Mouse (Mus musculus) left cerebral cortex, adult 8-10 months (tissue): Measurements from ENCODE around the gene Dazap1. TPM values are rescaled to one million over a fixed set of nuclear protein-coding genes. Genes with fewer than 3 reads are reported as not detected.

Source experiments
- DNase-seq, 2 experiments: peaks; one replicate each; pipeline ENCODE4 v3.0.0; 2022; ENCODE audit warnings: low spot score in 2 of 2
- total RNA-seq, 4 experiments: library from RNA; stranded (reverse); gene quantifications; 2 replicates each; pipeline ENCODE4 v1.2.4; 2022

The Dazap1 gene
- total RNA-seq, 4 experiments from 2014 or later, result 76.4 to 90.1 (median 83.5) TPM

DNA sequence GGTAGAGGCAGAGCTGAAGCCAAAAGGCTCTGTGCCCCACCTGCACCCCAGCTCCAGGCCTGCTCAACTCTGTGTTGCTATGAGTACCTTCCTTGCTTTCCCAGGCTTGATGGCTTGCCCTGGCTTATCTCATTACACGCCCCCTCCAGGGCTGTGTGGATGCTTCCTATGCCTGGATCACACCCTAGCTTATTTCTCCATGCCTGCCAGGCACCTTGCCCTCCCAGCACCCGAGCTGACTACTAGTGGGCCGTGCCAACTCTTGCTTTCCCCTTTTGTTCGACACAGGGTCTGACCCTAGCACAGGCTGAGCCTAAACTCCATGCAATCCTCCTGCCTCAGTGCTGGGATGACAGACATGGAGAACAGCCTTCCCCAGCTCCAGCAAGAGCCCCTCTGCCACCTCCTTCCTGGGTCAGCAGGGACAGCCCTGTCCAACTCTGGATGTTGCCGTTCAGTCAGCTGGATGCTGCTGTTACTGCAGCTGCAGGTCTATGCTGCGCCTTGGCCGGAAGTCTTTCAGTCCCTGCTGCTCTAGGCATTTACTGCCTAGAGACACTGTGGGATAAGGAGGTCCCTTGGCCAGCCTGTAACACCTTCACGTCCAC is 36.3 kb downstream of the Dazap1 start:
- no peak for DNase-seq

DNA sequence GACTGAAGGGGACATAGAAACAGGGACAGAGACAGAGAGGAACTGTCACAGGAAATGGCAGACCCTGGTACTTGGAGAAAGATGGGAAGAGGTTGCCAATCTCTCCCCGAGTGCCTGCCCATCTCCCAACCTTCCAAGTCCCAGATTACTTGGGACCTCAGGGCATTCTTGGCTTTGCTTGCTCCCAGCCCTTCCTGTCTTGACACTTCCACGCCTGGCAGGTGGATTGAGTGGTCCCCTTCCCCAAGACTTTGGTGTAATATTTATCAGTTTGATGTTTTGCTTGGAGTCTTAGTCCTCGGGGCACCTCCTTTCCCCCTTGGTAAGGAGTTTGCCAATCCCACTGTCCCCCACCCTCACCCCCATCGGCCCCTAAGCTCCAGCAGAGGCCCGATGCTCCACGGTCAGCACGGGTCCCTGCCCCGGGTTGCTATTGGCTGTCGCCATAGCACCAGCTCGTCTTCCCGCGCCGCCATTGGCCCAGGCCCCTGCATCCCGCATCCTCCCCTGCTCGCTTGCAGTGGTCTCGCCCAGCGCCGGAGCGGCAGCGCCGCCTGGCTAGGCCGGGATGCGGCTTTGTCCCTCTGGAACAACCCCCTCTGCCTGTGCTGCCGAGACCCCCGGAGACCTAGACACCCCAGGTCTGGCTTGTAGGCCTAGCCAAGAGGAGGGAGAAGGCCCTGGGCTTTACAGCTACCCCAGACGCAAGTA is 37.4 kb downstream of the Dazap1 start:
- peak; percentile 75 to 88 for DNase-seq

DNA sequence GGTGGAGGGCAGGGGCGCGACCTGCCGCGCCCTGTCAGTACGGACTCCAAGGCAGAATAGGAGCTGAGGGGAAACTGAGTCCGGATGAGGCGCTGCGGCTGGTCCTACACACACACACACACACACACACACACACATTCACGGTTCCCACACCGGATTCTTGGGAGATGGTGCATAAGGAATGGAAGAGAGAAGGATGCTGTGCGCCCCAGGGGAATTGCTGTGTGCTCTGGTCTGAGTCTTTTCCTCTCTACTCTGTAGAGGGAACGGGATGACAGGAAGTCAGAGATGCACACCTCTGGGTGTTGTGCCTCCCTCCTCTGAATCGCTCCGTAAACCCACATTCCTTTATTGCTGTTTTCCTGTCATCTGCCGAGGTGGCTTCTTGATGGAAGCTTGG is 38.0 kb downstream of the Dazap1 start:
- no peak for DNase-seq

DNA sequence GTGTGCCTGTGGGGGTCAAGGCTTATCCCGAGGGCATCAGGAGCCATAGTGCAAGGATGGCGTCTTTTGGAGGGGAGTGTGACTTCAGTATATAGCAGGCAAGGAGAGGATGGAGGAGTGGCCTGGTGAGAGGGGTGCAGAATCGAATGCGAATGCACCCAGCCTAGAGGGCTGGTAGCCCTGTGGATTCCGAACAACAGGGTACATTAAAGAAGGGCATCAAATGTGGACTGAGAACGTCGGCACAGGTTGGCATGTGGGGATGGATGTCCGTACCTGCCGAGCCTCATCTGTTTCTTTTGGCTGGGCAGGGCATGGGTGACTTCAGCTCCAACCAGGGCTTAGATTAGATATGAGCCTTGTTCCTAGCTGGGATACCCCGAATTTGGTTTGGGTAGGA is 38.5 kb downstream of the Dazap1 start:
- DNase-seq, result no peak

DNA sequence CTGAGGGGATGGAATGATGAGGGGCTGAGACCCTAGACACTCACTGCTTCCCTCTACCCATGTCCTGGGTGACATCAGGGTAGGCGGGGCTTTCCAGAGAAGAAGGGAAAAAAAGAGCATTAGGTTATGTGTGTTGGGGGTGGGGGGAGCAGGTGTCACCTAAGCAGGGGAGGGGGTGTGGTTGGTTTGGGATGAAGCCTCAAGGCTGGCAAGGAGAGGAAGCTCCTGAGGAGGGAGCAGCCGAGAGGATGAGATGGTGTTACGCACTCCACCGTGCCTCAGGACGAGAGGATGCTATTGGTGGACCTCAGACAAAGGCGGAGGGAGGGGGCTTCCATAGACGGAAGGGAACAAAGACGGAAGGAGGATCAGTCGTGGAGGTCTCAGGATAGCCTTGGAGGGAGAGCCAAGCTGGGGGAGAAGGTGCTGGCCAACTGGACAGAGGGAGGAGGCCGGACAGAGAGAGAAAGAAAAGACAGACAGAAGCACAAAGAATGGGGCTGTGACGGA is 39.4 kb downstream of the Dazap1 start:
- DNase-seq, result no peak

DNA sequence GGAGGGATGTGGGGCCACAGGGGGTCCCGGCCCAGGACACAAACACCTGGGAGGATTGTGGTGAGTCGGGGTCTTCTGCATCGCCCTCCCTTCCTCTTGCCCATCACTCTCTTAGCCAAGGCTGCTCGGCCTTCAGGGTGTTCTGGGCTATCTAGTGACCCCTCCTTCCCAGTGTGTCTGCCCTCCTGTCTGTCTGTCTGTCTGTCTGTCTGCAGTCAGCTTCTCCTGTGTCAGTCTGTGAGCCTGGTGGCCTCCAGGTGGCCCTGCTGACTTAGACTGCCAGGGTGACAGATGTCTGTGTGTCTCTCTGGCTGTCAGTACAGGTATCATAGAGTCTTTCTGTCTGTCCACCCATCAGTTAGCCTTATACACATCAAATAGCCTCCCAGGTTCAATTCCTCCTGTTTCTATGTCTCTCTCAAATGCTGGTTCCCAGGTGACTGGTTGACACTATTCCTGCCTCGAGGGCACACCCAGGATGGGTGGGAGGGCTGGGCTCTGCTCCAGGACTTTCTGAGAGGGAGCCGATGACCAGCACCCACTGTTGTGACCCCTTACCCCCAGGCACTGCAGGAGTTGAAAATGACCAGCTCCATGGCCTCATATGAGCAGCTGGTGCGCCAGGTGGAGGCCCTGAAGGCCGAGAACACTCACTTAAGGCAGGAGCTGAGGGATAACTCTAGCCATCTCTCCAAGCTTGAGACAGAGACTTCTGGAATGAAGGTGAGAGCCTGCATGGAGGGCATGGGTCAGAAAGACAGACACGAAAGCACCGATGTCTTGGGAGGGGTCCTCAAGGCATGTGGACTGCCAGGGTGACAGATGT is 40.2 kb downstream of the Dazap1 start:
- no peak for DNase-seq

DNA sequence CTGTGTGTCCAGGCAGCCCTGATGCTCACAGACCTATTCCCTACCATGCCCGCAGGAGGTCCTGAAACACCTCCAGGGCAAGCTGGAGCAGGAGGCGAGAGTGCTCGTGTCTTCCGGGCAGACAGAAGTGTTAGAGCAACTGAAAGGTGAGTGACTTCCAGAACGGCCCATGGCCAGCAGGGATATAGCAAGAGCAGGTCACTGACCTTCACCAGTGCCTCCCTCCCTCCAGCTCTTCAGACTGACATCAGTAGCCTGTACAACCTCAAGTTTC is 40.7 kb downstream of the Dazap1 start:
- no peak for DNase-seq

DNA sequence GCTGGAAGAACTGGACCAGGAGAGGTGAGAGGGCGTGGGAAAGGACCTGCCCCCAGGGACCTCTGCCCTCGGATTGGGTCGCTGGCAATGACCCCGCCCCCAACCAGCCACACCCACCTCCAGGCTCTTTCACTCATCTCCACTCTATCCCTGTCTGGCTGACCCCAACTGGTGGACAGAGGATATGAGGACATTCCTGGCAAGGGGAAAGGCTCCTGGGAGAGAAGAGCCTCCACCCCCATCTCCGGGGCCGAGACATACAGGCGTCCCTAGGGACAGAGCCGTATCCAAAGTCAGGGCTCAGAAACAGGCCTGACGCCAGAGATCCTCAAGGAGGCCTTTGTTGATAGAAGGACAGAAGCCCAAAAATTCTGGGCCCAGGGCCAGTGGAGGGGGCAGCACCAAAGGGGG is 41.2 kb downstream of the Dazap1 start:
- DNase-seq, result peak in 1 of 2 experiments; percentile 82

DNA sequence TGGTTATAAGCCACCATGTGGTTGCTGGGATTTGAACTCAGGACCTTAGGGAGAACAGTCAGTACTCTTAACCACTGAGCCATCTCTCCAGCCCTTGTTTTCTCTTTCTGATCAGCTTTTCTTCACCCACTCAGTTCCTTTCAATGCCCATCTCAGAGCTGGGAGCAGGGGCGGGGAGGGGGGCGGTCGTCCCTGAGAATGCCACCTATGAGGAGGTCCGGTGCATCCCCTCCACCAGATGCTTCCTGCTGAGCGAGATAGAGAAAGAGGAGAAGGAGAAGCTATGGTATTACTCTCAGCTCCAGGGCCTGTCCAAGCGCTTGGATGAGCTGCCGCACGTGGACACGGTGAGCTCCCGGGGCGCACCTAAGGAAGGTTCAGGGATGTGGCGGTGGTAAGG is 43.2 kb downstream of the Dazap1 start:
- no peak for DNase-seq

DNA sequence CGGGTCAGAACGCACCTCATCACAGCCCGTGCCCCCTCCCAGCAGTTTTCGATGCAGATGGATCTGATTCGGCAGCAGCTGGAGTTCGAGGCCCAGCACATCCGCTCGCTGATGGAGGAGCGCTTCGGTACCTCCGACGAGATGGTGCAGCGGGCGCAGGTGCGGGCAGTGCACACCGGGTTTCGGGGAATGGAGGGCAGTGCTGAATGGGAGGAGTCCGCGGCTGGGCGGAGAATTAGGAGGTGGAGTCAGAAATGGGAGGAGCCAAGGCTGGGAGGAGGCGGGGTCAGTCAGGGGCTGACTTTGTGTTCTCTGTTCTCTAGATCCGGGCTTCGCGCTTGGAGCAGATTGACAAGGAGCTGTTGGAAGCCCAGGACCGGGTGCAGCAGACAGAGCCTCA is 43.6 kb downstream of the Dazap1 start:
- no peak for DNase-seq

DNA sequence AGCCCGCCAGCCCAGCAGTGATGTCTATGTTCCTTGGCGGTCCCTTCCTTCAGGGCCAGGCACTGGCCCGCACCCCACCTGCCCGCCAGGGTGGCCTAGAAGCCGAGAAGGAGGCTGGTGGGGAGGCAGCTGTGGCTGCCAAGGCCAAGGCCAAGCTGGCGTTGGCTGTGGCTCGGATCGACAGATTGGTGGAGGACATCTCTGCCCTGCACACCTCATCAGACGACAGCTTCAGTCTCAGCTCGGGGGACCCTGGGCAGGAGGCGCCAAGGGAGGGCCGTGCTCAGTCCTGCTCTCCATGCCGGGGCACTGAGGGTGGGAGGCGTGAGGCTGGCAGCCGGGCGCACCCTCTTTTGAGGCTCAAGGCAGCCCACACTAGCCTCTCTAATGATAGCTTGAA is 50.3 kb downstream of the Dazap1 start:
- no peak for DNase-seq

DNA sequence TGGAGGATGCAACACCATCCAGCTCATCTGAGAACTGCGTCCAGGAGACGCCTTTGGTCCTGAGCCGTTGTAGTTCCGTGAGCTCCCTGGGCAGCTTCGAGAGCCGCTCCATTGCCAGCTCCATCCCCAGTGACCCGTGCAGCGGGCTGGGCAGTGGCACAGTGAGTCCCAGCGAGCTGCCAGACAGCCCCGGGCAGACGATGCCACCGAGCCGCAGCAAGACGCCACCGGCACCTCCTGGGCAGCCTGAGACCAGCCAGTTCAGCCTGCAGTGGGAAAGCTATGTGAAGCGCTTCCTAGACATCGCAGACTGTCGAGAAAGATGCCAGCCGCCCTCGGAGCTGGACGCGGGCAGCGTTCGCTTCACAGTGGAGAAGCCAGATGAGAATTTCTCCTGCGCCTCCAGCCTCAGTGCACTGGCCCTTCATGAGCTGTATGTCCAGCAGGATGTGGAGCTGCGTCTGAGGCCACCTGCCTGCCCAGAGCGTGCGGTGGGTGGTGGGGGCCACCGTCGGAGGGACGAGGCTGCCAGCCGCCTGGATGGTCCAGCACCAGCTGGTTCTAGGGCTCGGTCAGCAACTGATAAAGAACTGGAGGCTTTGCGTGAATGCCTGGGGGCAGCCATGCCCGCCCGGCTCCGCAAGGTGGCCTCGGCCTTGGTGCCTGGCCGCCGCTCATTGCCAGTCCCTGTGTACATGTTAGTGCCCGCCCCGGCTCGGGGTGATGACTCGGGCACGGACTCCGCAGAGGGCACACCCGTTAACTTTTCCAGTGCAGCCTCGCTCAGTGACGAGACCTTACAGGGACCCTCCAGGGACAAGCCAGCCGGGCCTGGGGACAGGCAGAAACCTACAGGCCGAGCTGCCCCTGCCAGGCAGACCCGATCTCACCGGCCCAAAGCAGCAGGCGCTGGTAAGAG is 51.6 kb downstream of the Dazap1 start:
- DNase-seq, result no peak

DNA sequence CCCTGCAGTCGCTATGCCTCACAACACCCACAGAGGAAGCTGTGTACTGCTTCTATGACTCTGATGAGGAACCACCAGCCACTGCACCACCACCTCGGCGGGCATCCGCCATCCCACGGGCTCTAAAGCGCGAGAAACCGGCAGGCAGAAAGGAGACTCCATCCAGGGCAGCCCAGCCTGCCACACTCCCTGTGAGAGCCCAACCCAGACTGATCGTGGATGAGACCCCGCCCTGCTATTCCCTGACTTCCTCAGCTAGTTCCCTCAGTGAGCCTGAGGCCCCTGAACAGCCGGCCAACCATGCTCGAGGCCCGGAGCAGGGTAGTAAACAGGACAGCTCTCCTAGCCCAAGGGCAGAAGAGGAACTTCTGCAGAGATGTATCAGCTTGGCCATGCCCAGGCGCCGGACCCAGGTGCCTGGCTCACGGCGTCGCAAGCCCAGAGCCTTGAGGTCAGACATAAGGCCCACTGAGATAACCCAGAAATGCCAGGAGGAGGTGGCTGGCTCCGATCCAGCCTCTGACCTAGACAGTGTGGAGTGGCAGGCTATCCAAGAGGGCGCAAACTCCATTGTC is 52.4 kb downstream of the Dazap1 start:
- DNase-seq, result no peak

DNA sequence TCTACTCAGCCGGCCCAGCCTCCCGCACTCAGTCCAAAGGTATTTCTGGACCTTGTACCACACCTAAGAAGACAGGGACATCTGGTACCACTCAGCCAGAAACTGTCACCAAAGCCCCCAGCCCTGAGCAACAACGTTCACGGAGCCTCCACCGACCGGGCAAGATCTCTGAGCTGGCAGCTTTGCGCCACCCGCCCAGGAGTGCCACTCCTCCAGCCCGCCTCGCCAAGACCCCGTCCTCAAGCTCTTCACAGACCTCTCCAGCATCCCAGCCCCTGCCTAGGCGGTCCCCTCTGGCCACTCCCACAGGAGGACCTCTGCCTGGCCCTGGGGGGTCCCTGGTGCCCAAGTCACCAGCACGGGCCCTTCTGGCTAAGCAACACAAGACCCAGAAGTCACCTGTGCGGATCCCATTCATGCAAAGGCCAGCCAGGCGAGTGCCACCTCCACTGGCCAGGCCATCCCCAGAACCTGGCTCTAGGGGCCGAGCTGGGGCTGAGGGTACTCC is 53.3 kb downstream of the Dazap1 start:
- DNase-seq, result no peak

DNA sequence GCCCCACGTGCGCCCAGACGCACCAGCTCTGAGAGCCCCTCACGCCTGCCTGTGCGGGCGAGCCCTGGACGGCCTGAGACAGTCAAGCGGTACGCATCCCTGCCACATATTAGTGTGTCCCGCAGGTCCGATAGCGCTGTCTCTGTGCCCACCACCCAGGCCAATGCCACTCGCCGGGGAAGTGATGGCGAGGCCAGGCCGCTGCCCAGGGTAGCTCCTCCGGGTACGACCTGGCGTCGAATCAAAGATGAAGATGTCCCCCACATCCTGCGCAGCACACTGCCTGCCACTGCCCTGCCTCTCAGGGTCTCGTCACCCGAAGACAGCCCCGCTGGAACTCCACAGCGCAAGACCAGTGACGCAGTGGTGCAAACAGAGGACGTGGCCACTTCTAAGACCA is 54.0 kb downstream of the Dazap1 start:
- DNase-seq, result no peak

DNA sequence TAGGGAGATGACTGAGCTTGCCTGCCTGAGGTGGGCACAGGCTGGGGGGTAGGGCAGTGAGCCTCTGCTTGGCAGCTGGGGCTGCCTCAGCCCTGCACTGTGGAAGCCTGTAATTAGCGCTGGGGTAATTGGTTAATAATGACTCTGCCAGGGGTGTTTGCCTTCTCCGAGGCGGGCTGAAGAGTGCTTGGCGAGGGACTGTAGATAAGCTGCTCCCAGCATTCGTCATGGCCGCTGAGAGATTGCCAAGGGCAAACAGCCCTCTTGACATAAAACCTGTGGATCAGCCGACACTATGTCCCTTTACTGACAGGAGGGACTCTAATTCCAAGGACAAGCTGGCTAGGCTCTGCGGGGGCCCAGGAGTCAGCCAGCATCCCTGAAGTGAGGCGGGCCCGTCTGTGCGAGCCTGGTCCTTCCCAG is 55.1 kb downstream of the Dazap1 start:
- DNase-seq, result no peak

DNA sequence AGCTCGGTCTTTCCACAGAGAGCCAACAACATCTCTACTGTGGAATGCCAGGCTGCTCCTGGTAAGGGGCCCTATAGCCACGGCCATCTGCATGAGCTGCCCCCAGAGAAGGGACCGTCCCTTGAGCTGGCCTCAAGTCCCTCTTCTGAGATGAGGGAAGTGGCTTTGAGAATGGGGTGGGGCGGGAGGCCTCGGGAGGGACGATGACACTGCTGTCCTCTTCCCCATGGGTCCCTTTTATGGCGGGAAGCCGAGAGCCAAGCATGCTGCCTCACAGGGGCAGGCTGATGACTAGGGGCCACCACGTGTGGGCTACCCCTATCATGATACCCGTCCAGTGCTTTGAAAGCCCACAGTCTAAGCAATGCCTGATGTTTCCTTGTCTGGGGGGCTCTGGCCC is 55.7 kb downstream of the Dazap1 start:
- no peak for DNase-seq

DNA sequence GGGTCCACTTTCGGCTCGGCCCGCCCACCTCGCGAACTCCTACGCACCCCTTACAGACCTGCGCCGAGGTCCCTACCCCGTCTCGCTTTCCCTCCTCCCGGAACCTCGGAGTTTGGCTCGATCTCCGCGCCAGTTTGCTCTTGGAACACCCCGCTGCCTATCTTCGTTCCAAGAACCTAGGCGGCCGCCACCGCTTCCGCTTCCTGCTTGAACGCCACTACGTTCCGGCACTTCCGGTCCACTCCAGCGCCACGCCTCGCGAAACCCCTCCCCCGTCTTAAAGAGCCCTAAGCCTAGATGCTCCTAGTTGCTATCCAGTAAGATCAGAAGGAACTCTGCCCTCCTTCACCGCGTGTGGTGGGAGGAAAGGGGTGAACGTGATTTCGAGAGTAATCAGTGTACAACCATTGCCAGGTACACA is 59.1 kb downstream of the Dazap1 start, which contains the start of gene 2310011J03Rik:
2310011J03Rik (minus strand) TSS at position 198 of the 421 bp plus-strand sequence.
- peak; percentile 82 to 90 for DNase-seq

DNA sequence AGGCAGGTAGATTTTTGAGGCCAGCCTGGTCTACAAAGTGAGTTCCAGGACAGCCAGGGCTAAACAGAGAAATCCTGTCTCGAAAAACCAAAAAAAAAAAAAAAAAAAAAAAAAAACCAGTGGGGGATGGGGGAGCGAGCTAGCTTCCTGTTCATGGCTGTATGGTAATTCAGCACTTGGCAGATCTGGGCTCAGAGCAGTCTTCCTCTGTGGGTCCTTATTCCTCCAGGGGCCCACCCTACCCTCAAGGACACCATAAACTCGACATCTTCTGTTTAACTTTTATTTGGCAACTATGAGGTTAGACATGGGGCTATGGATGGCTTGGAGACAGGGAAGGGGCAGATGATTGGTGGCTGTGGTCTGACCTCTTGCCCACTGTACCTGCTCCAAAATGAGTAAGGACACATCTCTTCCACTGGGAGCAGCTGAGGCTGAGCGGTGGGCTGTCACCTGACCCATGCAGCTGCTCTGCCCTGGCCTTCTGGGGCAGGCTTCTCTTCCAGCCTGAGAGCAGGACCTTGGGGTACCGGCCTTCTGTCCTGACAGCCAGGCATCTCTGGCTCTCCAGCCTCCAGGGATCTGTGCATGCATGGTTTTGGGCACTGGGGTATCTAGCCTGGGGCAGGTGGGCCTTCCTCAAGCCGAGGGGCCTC is 59.9 kb downstream of the Dazap1 start:
- DNase-seq, result no peak
